Mouse (Mus musculus): ENCODE data around the gene Serpina1b.
"Not testable (repeated sequence)": the region's sequence is repeated elsewhere in the genome, so short reads cannot be mapped to it uniquely, and the experiment has no call there.

Serpina1b gene

GRCm38 (mm10) chr12:103830273-103830672 lies at the start of gene Serpina1b:
TSS of gene Serpina1b (minus strand) at chr12:103830373.
- not testable (repeated sequence) for DNase-seq

GRCm38 (mm10) chr12:103866873-103867272 lies 36.7 kb upstream of the Serpina1b start:
- not testable (repeated sequence) for DNase-seq

- not testable (repeated sequence) for DNase-seq
These were observed 33.2 kb upstream of the Serpina1b start, which contains the start of gene Serpina1a for GRCm38 (mm10) chr12:103863101-103863974. TSS of gene Serpina1a (minus strand) at chr12:103863562.

GRCm38 (mm10) chr12:103860976-103861375 lies 30.8 kb upstream of the Serpina1b start:
- no peak for DNase-seq

- not testable (repeated sequence) for DNase-seq
These were observed 30.4 kb upstream of the Serpina1b start for GRCm38 (mm10) chr12:103860571-103860970.

GRCm38 (mm10) chr12:103859584-103859983 lies 29.4 kb upstream of the Serpina1b start:
- DNase-seq, result not testable (repeated sequence)

GRCm38 (mm10) chr12:103853032-103853431 lies 22.9 kb upstream of the Serpina1b start:
- not testable (repeated sequence) for DNase-seq

GRCm38 (mm10) chr12:103827661-103828372 lies 2.4 kb downstream of the Serpina1b start:
- DNase-seq, result not testable (repeated sequence)

- DNase-seq, result not testable (repeated sequence)
These were observed 6.3 kb downstream of the Serpina1b start for GRCm38 (mm10) chr12:103823826-103824225.

GRCm38 (mm10) chr12:103773246-103773851 lies 56.8 kb downstream of the Serpina1b start, which contains the start of gene Serpina1d:
TSS of gene Serpina1d (minus strand) at chr12:103773592.
- not testable (repeated sequence) for DNase-seq

GRCm38 (mm10) chr12:103770597-103770996 lies 59.6 kb downstream of the Serpina1b start:
- DNase-seq, result not testable (repeated sequence)

- DNase-seq, result not testable (repeated sequence)
These were observed 67.1 kb downstream of the Serpina1b start for GRCm38 (mm10) chr12:103763083-103763482.

- DNase-seq, result not testable (repeated sequence)
These were observed 69.9 kb downstream of the Serpina1b start for GRCm38 (mm10) chr12:103760316-103760715.

GRCm38 (mm10) chr12:103745957-103746356 lies 84.2 kb downstream of the Serpina1b start:
- DNase-seq, result not testable (repeated sequence)

GRCm38 (mm10) chr12:103737791-103738580 lies 92.2 kb downstream of the Serpina1b start:
- peak; percentile 4 for DNase-seq

- not testable (repeated sequence) for DNase-seq
These were observed 94.6 kb downstream of the Serpina1b start for GRCm38 (mm10) chr12:103735566-103735965.

- not testable (repeated sequence) for DNase-seq
These were observed 95.1 kb downstream of the Serpina1b start for GRCm38 (mm10) chr12:103735101-103735500.

- no peak for DNase-seq
These were observed 118.6 kb downstream of the Serpina1b start for GRCm38 (mm10) chr12:103711537-103711936.

GRCm38 (mm10) chr12:103710405-103710804 lies 119.8 kb downstream of the Serpina1b start:
- no peak for DNase-seq

GRCm38 (mm10) chr12:103706113-103706512 lies 124.1 kb downstream of the Serpina1b start:
- peak; percentile 43 for DNase-seq

- no peak for DNase-seq
These were observed 124.6 kb downstream of the Serpina1b start for GRCm38 (mm10) chr12:103705547-103705946.
